Mouse (Mus musculus): Measurements from ENCODE around the gene Spata9. TPM values are rescaled to one million over a fixed set of nuclear protein-coding genes. Genes with fewer than 3 reads are reported as not detected.
"Not testable (repeated sequence)": the region's sequence is repeated elsewhere in the genome, so short reads cannot be mapped to it uniquely, and the experiment has no call there.

Spata9 gene
- polyA plus RNA-seq (2016; fragmentation: Nextera tagmentation; extraction: Ambion mirVana) = 0.75 and 1.2 TPM in 2 replicates

DNA sequence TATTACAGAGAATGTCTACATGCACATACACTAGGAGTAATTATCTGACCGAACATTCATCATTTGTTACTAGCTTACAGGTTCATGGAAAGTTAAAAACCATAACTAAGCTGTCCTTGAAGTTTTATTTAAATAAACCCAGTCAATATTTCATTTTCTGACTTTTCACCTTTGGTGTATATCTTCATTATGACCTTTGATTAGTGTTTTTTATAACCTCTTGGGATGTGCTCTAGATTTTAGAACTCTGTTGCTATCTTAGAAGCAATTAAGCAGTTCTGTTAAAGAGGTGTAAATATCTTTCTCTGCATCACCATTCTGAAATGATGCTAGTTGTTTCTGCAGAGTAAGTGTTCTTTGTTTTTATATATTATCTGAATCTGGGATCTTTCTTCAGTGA, at the start of gene Spata9:
TSS of gene Spata9 (plus strand) at position 301 of the 400 bp plus-strand sequence.
- no peak for ATAC-seq (ENCODE audit: low FRiP score, low read depth)
- H3K4me3 ChIP-seq = no peak within 1 kb of the TSS
- no peak within 1 kb of the TSS for H3K4me2 ChIP-seq (replicated peaks)
- H3K27ac ChIP-seq = no peak within 1 kb of the TSS
- no peaks in the 10 kb centered on the region for H3K36me3 ChIP-seq
- no peaks in the 10 kb centered on the region for H3K4me1 ChIP-seq
- WGBS = 94% methylated on average over 1 of the region's 1 CpGs
- H3K9me3 ChIP-seq = 0 out of 2 replicates have a peak, but pooled peaks cover 4% of the 10 kb centered on the region
- H3K27me3 ChIP-seq (replicated peaks) = no peaks in the 10 kb centered on the region
- H3K9ac ChIP-seq = no peak within 1 kb of the TSS

DNA sequence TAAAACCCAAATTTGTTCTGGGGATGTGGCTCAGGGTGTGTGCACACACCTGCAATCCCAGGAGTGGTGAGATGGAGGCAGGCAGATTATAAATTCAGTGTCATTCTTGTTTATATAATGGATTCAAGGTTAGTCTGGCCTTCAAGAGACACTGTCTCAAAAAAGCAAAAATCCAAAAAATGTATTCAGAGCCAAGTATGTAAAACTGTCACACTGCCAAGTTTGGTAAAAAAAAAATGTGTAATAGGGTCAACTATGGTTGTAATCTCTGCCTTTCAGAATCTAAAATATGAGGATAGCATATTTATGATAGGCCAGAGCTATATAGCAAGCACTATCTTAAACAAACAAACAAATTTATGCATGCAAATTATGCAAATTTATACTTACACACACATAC, 39.0 kb upstream of the Spata9 start:
- Histone ChIP-seq H3K4me2 (replicated peaks) (no peak overlapping the region), H3K4me3 (no peak overlapping the region), H3K9ac (no peak overlapping the region), H3K27ac (no peak overlapping the region), H3K27me3 (replicated peaks) (no peaks in the 10 kb centered on the region), H3K36me3 (peaks cover 15% of the 10 kb centered on the region), H3K9me3 (no peaks in the 10 kb centered on the region), H3K4me1 (peaks cover 4% of the 10 kb centered on the region; the same call in 1 of the 2 replicates)
- no peak for ATAC-seq (ENCODE audit: low FRiP score, low read depth)

DNA sequence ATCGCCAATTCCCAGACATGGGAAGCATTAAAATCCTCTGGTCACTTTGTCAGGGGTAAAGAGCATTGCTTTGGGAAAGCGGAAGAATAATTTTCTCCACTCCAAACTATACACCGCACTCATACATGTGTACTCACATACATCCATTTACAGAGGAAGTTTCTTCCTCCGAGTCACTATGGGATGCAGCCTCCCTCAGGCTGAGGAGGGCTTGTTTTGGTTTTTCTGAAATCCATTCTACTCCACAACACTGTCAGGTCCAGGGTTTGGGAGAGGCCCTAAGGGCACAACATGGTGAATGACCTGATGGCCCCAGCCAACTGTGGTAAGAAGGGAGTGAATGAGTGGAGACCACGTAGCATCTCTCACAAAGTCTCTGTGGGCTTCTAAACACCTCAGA, 37.9 kb upstream of the Spata9 start:
- H3K36me3 ChIP-seq = peaks cover 15% of the 10 kb centered on the region
- not testable (repeated sequence) for ATAC-seq (ENCODE audit: low FRiP score, low read depth); H3K4me1 ChIP-seq; H3K4me2 ChIP-seq (replicated peaks); H3K4me3 ChIP-seq; H3K9me3 ChIP-seq; H3K9ac ChIP-seq; H3K27ac ChIP-seq; H3K27me3 ChIP-seq (replicated peaks)
- whole genome bisulfite sequencing = 92% methylated on average over 5 of the region's 5 CpGs

DNA sequence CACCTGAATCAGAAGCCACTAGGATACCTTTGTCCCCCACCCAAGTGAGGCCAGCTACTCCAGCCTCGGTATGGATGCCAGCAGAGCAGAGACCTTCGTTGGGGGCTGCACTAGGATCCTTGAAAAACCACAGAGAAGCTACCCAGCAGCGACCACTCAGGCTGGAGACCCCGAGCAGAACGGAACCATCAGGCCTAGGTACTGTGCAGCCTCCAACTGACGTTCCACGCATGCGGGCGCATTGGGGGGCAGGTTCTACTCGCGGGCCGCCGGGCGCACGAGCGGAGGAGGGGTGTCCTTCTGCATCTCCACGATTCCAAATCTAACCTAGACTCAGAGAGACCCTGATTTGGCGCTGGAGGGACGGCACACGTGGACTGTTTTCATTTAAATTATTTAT, 36.9 kb upstream of the Spata9 start:
- H3K9me3 ChIP-seq = no peaks in the 10 kb centered on the region
- H3K27ac ChIP-seq = no peak overlapping the region
- 93% methylated on average over 20 of the region's 20 CpGs for WGBS
- peaks cover 15% of the 10 kb centered on the region for H3K36me3 ChIP-seq
- H3K27me3 ChIP-seq (replicated peaks) = no peaks in the 10 kb centered on the region
- no peak for ATAC-seq (ENCODE audit: low FRiP score, low read depth)
- H3K4me1 ChIP-seq = peaks cover 4% of the 10 kb centered on the region; the same call in 1 of the 2 replicates
- H3K4me3 ChIP-seq = no peak overlapping the region
- H3K9ac ChIP-seq = no peak overlapping the region
- no peak overlapping the region for H3K4me2 ChIP-seq (replicated peaks)

DNA sequence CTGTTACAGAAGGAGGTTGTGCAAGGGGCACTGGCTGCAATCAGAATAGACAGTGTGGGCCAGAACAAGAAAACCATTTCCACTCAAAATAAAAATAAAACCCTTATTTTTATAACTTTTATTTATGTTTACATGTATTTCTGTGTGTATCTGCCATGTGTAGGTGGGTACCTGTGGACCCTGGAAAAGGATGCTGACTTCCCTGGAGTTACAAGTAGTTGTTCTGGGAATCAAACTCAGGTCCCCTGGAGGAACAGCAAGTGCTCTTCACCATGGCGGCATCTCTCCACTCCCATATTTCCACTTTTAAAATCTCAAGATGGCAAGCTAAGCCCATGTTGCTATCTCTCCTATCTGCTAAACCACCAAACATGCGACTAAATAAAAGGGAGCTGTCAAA, 36.3 kb upstream of the Spata9 start:
- Histone ChIP-seq H3K9ac (no peak overlapping the region), H3K4me1 (peaks cover 4% of the 10 kb centered on the region; the same call in 1 of the 2 replicates), H3K27me3 (replicated peaks) (no peaks in the 10 kb centered on the region), H3K36me3 (peaks cover 15% of the 10 kb centered on the region), H3K27ac (no peak overlapping the region), H3K9me3 (no peaks in the 10 kb centered on the region), H3K4me3 (no peak overlapping the region), H3K4me2 (replicated peaks) (no peak overlapping the region)
- 92% methylated on average over 2 of the region's 2 CpGs for WGBS
- ATAC-seq (ENCODE audit: low FRiP score, low read depth) = no peak

DNA sequence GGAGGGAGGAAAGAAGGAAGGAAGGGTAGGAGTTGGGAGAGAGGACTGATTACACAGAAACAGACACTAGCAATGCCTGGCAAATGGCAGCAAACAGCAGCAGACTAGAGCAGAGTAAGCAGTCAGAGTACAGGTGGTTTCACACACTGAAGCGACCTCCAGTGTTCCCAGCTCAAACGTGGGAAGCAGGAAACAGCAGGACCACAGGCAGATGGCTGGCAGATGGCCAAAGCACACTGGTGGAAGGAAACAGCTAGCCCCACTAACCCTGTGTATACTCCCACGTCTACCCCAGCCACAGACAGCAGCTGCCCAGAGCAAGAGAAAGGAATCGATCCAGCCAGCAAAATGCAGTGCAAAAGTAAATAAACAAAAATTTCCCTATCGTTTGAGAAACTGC, 35.9 kb upstream of the Spata9 start:
- Histone ChIP-seq H3K4me2 (replicated peaks) (no peak overlapping the region), H3K27ac (no peak overlapping the region), H3K36me3 (peaks cover 15% of the 10 kb centered on the region), H3K27me3 (replicated peaks) (no peaks in the 10 kb centered on the region), H3K4me1 (peaks cover 4% of the 10 kb centered on the region; the same call in 1 of the 2 replicates), H3K4me3 (no peak overlapping the region), H3K9me3 (no peaks in the 10 kb centered on the region), H3K9ac (no peak overlapping the region)
- ATAC-seq (ENCODE audit: low FRiP score, low read depth) = peak; percentile 95
- WGBS = 21% methylated on average over 5 of the region's 5 CpGs

DNA sequence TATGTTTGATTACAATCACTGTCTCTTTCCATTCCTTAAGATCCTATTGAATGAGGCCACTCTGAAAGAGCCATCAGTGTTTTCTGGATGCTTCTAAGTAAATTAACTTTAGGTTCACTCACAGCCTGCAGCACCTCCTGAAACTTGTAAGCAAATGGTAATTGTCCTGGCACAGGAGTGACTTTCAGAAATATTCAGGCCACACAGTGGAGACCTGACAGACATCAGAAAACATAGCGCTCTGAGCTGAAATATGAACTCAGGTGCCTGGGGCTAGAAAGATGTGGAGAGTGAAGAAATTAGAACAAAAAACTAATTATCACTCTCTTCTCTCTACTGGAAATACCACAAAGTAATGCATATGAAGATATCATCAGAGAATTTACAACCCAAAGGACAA, 33.7 kb upstream of the Spata9 start:
- Histone ChIP-seq H3K36me3 (peaks cover 25% of the 10 kb centered on the region), H3K9me3 (no peaks in the 10 kb centered on the region), H3K27me3 (replicated peaks) (no peaks in the 10 kb centered on the region), H3K4me2 (replicated peaks) (no peak overlapping the region), H3K4me1 (peaks cover 4% of the 10 kb centered on the region; the same call in 1 of the 2 replicates), H3K4me3 (no peak overlapping the region), H3K27ac (no peak overlapping the region), H3K9ac (no peak overlapping the region)
- no peak for ATAC-seq (ENCODE audit: low FRiP score, low read depth)
- 88% methylated on average over 1 of the region's 1 CpGs for whole genome bisulfite sequencing

DNA sequence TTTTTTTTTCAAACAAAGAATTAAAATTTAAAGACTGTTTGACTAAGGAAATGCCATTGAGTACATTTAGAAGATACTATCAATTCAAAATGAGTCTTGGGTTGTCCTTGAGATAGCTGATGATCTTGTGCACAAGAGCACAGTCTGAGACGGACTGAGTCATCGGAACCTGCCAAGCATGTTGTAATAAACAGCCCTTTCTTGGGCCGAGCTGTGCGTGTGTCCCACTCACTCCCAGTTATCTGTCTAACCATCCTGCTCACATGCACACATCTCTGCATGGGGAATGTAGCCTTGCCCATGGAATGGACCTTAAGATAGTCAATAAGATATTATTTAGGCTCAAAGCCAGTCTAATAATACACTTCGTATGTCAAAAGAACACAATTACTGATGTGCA, 28.1 kb upstream of the Spata9 start:
- Histone ChIP-seq H3K27me3 (replicated peaks) (no peaks in the 10 kb centered on the region), H3K9me3 (no peaks in the 10 kb centered on the region), H3K4me1 (peaks cover 12% of the 10 kb centered on the region), H3K36me3 (peaks cover 19% of the 10 kb centered on the region), H3K9ac (no peak overlapping the region), H3K27ac (no peak overlapping the region), H3K4me2 (replicated peaks) (no peak overlapping the region), H3K4me3 (no peak overlapping the region)
- WGBS = 95% methylated on average over 5 of the region's 5 CpGs
- no peak for ATAC-seq (ENCODE audit: low FRiP score, low read depth)

DNA sequence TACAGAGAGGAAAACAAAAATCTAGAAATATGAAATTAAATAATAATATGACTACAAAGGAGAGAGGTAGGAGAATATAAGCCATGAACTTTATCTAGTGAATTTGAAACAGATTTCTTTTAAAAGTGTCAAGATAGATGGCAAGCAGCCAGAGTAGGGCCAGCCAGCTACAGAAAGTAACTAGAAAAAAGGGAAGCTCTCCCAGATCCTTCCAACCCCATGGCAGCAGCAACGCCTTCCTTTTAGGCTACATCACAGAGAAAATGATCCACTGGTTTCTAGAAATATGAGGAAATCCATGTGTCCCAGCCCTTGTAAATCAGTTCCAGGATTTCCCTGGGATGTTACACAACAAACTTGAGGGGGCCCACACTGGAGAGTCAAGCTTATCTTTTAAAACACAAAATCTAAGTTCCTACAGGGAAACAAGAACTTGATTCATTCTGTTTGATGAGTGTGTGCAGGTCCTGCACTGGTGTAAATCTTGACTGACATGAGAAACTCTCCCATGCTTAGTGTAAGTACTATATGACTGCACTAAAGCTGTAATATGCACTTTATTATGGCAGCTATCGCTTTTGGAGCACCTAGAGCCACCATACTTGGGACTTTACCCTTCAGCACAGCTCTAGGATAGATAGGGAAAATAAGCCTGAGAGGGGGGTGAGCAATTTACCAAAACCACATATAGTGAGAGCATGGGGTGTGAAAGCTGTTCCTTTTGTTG, 26.0 kb upstream of the Spata9 start:
- no peak for ATAC-seq (ENCODE audit: low FRiP score, low read depth)
- Histone ChIP-seq H3K9ac (no peak overlapping the region), H3K27ac (no peak overlapping the region)

DNA sequence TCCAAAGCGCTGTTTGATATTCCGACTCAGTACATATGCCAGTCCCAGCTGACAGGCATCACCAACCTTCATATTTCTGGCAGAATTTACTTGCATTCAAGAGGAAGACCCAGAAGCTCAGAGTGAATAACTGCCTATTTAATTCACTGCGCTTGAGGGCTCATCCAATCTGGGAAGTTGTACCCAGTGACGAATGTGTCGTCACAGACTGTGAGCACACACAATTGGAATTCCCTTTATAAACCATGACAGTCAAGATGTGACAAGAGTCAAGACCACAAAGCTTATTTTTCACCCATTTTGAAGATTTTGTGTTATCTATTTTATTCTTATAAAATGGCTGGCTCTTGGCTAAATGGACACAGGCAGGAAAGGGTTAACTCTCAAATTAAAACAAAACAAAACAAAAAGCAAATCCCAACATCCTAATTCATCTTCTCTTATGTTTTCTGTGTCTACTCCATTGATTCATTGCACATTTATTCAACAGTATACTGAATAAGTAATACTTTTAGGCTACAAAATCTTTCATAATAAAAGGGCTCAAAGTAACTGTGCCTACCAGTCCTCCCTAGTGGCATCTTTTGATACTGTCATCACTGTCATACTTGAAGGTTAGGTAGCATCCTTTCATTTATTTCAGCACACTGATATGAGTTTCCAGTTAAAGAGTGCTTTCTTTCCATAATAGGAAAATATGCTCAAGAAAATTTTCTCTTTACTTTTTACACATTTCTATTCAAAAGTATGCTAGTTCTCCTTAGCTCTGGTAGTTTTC, 25.2 kb upstream of the Spata9 start:
- no peak for ATAC-seq (ENCODE audit: low FRiP score, low read depth)
- peaks cover 19% of the 10 kb centered on the region for H3K36me3 ChIP-seq
- no peaks in the 10 kb centered on the region for H3K9me3 ChIP-seq
- H3K9ac ChIP-seq = no peak overlapping the region
- peak overlapping the region; percentile 46 for H3K4me2 ChIP-seq (replicated peaks)
- H3K4me1 ChIP-seq = peaks cover 17% of the 10 kb centered on the region
- no peak overlapping the region for H3K4me3 ChIP-seq
- H3K27ac ChIP-seq = no peak overlapping the region
- no peaks in the 10 kb centered on the region for H3K27me3 ChIP-seq (replicated peaks)
- 57% methylated on average over 5 of the region's 5 CpGs for WGBS

More for the DNA sequence above, 26.0 kb upstream of the Spata9 start:
- Histone ChIP-seq H3K4me1 (peaks cover 17% of the 10 kb centered on the region), H3K4me3 (no peak overlapping the region), H3K27me3 (replicated peaks) (no peaks in the 10 kb centered on the region), H3K36me3 (peaks cover 19% of the 10 kb centered on the region), H3K9me3 (no peaks in the 10 kb centered on the region), H3K4me2 (replicated peaks) (peak overlapping the region; percentile 46)
- 76% methylated on average over 2 of the region's 2 CpGs for WGBS

DNA sequence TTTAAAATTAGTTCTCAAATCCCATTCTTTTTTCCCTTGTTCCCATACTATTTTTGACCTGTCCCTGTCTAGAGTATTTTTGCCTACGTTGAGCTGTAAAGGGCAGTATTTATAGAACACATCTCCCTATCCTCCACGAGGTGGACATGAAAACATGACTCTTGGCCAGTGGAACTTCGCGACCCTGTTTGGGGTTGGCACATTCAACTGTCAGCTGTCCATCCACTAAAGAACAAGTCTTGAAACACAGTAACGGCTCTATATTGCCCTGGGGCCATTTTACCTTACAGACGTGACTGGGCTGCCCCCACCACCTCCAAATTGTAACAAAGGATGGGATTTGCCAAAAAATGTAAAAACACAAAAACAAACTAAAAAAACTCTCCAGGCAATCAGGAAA, 24.2 kb upstream of the Spata9 start:
- H3K27ac ChIP-seq = peak overlapping the region; percentile 99
- H3K4me3 ChIP-seq = peak overlapping the region; percentile 73
- no peaks in the 10 kb centered on the region for H3K9me3 ChIP-seq
- WGBS = 2% methylated on average over 6 of the region's 6 CpGs
- H3K4me2 ChIP-seq (replicated peaks) = peak overlapping the region; percentile 60
- peaks cover 17% of the 10 kb centered on the region for H3K4me1 ChIP-seq
- H3K9ac ChIP-seq = peak overlapping the region; percentile 96
- peak; percentile 37 for ATAC-seq (ENCODE audit: low FRiP score, low read depth)
- H3K36me3 ChIP-seq = peaks cover 15% of the 10 kb centered on the region
- no peaks in the 10 kb centered on the region for H3K27me3 ChIP-seq (replicated peaks)

DNA sequence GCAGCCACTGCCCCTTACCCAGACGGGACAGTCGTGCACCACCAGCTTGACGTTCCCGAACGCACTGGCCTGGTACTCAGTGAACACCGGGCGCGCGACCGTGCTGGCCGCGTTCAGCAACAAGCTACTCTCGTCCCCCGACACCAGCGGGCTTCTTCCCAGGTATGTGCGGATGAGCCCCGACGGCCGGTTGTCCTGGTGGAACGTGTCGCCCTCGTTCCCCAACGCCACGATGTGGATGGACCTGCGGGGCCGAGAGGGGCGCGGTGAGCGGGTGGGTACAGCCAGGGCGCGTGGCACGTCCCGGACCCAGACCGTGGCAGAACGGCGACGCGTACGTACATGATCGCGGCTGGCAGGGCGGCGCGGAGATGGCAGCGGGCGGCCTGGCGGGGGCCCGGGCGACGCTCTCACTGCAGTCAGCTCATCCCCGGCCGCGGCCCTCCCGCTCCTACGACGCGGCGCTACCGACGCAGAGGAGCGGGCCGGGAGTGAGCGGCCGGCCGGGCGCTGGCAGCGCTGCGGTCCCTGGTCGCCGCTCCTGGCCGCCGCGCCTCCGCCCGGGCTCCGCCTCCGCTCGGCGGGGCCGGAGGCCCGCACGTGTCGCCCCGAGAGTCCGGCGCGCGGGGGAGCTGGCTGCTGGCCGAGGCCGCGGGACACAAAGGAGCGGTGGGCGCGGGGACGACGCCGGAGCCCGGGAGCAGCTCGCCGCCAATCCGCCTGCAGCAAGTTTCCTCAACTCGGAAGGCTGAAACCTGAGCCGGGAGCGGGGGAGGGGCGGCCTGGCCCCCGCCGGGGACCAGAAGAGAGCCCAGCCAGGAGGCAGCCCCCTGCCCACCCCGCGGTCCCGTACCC, 23.5 kb upstream of the Spata9 start, which contains the start of gene Rhobtb3:
TSS of gene Rhobtb3 (minus strand) at position 737 of the 855 bp plus-strand sequence.
- peak; percentile 90 for ATAC-seq (ENCODE audit: low FRiP score, low read depth)
- Histone ChIP-seq H3K9me3 (no peaks in the 10 kb centered on the region), H3K27ac (peak within 1 kb of the TSS; percentile 99), H3K4me3 (peak within 1 kb of the TSS; percentile 73), H3K36me3 (peaks cover 8% of the 10 kb centered on the region), H3K27me3 (replicated peaks) (no peaks in the 10 kb centered on the region), H3K9ac (peak within 1 kb of the TSS; percentile 96), H3K4me2 (replicated peaks) (peak within 1 kb of the TSS; percentile 60), H3K4me1 (peaks cover 17% of the 10 kb centered on the region)
- WGBS = under 1% methylated on average over 110 of the region's 110 CpGs
